Comparison of ENCODE assay signal across 23 mouse cellular contexts in genomic region chr14:85333277-85333676, GRCm38 (mm10).
"Had no signal": no experiment of that assay in that cellular context is flagged by ENCODE, and none has a peak within 500 bp of the region (broad histone marks: within the 10 kb centered on the region; RNA-seq: fewer than 3 reads in every experiment).

No protein-coding gene starts in this region.

- H3K9ac ChIP-seq: heart, embryonic 13.5 days; heart, embryonic 15.5 days; hindbrain, embryonic 13.5 days; hindbrain, embryonic 15.5 days; limb, embryonic 13.5 days; limb, embryonic 15.5 days; liver, embryonic 12.5 days; liver, embryonic 14.5 days had no signal

- ATAC-seq: hindbrain, postnatal 0 days; intestine, embryonic 16.5 days; liver, embryonic 12.5 days had no signal

- H3K27me3 ChIP-seq: heart, embryonic 13.5 days; heart, embryonic 15.5 days; hindbrain, embryonic 13.5 days; hindbrain, embryonic 15.5 days; limb, embryonic 13.5 days; limb, embryonic 15.5 days; liver, embryonic 12.5 days had no signal

- H3K36me3 ChIP-seq: heart, embryonic 13.5 days; heart, embryonic 15.5 days; hindbrain, embryonic 13.5 days; hindbrain, embryonic 15.5 days; limb, embryonic 13.5 days; limb, embryonic 15.5 days; liver, embryonic 12.5 days had no signal

- H3K4me3 ChIP-seq: heart, adult 2 months; heart, embryonic 13.5 days; heart, embryonic 15.5 days; hindbrain, embryonic 13.5 days; hindbrain, embryonic 15.5 days; limb, embryonic 13.5 days; limb, embryonic 15.5 days; liver, embryonic 12.5 days had no signal

- H3K4me1 ChIP-seq: heart, embryonic 13.5 days; heart, embryonic 15.5 days; hindbrain, embryonic 13.5 days; hindbrain, embryonic 15.5 days; limb, embryonic 13.5 days; limb, embryonic 15.5 days; liver, embryonic 12.5 days had no signal

- H3K4me2 ChIP-seq: heart, embryonic 11.5 days; heart, embryonic 13.5 days; heart, embryonic 15.5 days; hindbrain, embryonic 13.5 days; hindbrain, embryonic 15.5 days; limb, embryonic 13.5 days; limb, embryonic 15.5 days; liver, embryonic 12.5 days had no signal

- H3K9me3 ChIP-seq: heart, embryonic 13.5 days; heart, embryonic 15.5 days; hindbrain, embryonic 13.5 days; hindbrain, embryonic 15.5 days; limb, embryonic 13.5 days; limb, embryonic 15.5 days; liver, embryonic 12.5 days had no signal

- H3K27ac ChIP-seq: heart, adult 2 months; heart, embryonic 13.5 days; heart, embryonic 15.5 days; hindbrain, embryonic 13.5 days; hindbrain, embryonic 15.5 days; hindbrain, postnatal 0 days; limb, embryonic 13.5 days; limb, embryonic 15.5 days; liver, embryonic 12.5 days; liver, embryonic 14.5 days had no signal

- DNase-seq: gastrocnemius, postnatal 14 days; gastrocnemius, postnatal 36 days; heart, adult 11 months; heart, adult 2 months; heart, postnatal 14 days; heart, postnatal 36 days; kidney, adult 11 months; kidney, adult 8-10 months; kidney, postnatal 14 days; layer of hippocampus, adult 9-11 months; layer of hippocampus, postnatal 36 days; left cerebral cortex, postnatal 4 days had no signal
